Mouse (Mus musculus) liver, postnatal 0 days (tissue): Measurements from ENCODE around the gene F7. TPM values are rescaled to one million over a fixed set of nuclear protein-coding genes. Genes with fewer than 3 reads are reported as not detected.

ENCODE experiments used
- ATAC-seq: fragments of 200-750 bp; cut with Nextera tagmentation; 2 replicates; pipeline ENCODE4 v1.8.0; 2017; ENCODE audit warnings: mild to moderate bottlenecking, moderate library complexity
- DNase-seq: peaks from one replicate; pipeline ENCODE4 v3.0.0-alpha.2; 2016
- H3K27ac ChIP-seq: fragments of 300-500 bp; sonication (generic); 2 replicates; pipeline ENCODE4 v1.5.1; 2014; ENCODE audit warnings: antibody characterized with exemption, moderate library complexity, mild to moderate bottlenecking, low read depth
- H3K27me3 ChIP-seq: fragments of 300-500 bp; sonication (generic); 2 replicates; pipeline ENCODE4 v1.6.1; 2014; ENCODE audit warnings: low read length, control low read depth, mixed read lengths; ENCODE audit not compliant: insufficient read depth
- H3K36me3 ChIP-seq: fragments of 300-500 bp; sonication (generic); replicated peaks from 2 replicates; pipeline ENCODE4 v1.6.1; 2014; ENCODE audit warnings: mild to moderate bottlenecking, control low read depth, low read length, moderate library complexity, mixed read lengths; ENCODE audit not compliant: insufficient read depth
- H3K4me1 ChIP-seq: fragments of 300-500 bp; sonication (generic); 2 replicates; pipeline ENCODE4 v1.6.1; 2014; ENCODE audit warnings: antibody characterized with exemption, mild to moderate bottlenecking, control low read depth; ENCODE audit not compliant: insufficient read depth
- H3K4me2 ChIP-seq: fragments of 300-500 bp; sonication (generic); 2 replicates; pipeline ENCODE4 v1.6.1; 2014; ENCODE audit warnings: low read depth, mild to moderate bottlenecking, low read length, moderate library complexity, mixed read lengths
- H3K4me3 ChIP-seq: fragments of 300-500 bp; sonication (generic); 2 replicates; pipeline ENCODE4 v1.5.1; 2014; ENCODE audit warnings: low read depth, low read length
- H3K9ac ChIP-seq: fragments of 300-500 bp; sonication (generic); replicated peaks from 2 replicates; pipeline ENCODE4 v1.6.1; 2014; ENCODE audit warnings: mild to moderate bottlenecking, moderate library complexity
- H3K9me3 ChIP-seq: fragments of 300-500 bp; sonication (generic); 2 replicates; pipeline ENCODE4 v1.6.1; 2016; ENCODE audit warnings: mild to moderate bottlenecking, control low read depth, low read length, mixed read lengths
- CTCF ChIP-seq: sonication (generic); IDR thresholded peaks from 2 replicates; pipeline ENCODE4 v1.5.1; 2016; ENCODE audit warnings: antibody characterized with exemption, low read depth
- EP300 ChIP-seq: IDR thresholded peaks from 2 replicates; pipeline ENCODE4 v1.6.1; 2016; ENCODE audit warnings: antibody characterized with exemption, low read depth, mild to moderate bottlenecking
- WGBS: fragments of 180-500 bp; shearing (Covaris S2); extraction: QIAGEN DNeasy Blood & Tissue Kit; methylation state at CpG from one replicate; pipeline ENCODE4 v1.1.7; 2014; ENCODE audit not compliant: insufficient replicate concordance; 5-methylcytosine and 5-hydroxymethylcytosine counted together
- polyA plus RNA-seq: library from polyadenylated mRNA; unstranded; fragments of >200 nt; fragmentation: Nextera tagmentation; extraction: Ambion mirVana; gene quantifications from 2 replicates; pipeline ENCODE4 v1.2.1, GENCODE M21; 2015

The F7 gene
- polyA plus RNA-seq, 1 experiment from 2014 or later = 36.0 TPM

- no peak for DNase-seq
- Histone ChIP-seq H3K36me3 (no peaks in the 10 kb centered on the region), H3K4me3 (no peak overlapping the region), H3K4me1 (no peaks in the 10 kb centered on the region), H3K9me3 (no peaks in the 10 kb centered on the region), H3K4me2 (no peak overlapping the region), H3K9ac (no peak overlapping the region), H3K27ac (no peak overlapping the region), H3K27me3 (no peaks in the 10 kb centered on the region)
- ATAC-seq = no peak
- TF ChIP-seq EP300 (no peak), CTCF (no peak)
- 52% methylated on average over 4 of the region's 4 CpGs for WGBS
Observed at GRCm38 (mm10) chr8:13019560-13019959, 6.3 kb upstream of the F7 start.

- 75% methylated on average over 8 of the region's 8 CpGs for WGBS
- Histone ChIP-seq H3K4me3 (no peak overlapping the region), H3K4me1 (peaks cover 15% of the 10 kb centered on the region), H3K9ac (no peak overlapping the region), H3K27me3 (no peaks in the 10 kb centered on the region), H3K36me3 (no peaks in the 10 kb centered on the region), H3K4me2 (no peak overlapping the region), H3K9me3 (no peaks in the 10 kb centered on the region), H3K27ac (no peak overlapping the region)
- DNase-seq = no peak
- TF ChIP-seq CTCF (no peak), EP300 (no peak)
- no peak for ATAC-seq
Observed at GRCm38 (mm10) chr8:13021830-13022229, 4.0 kb upstream of the F7 start.

- Histone ChIP-seq H3K9me3 (no peaks in the 10 kb centered on the region), H3K27ac (no peak overlapping the region), H3K9ac (no peak overlapping the region), H3K4me1 (peaks cover 21% of the 10 kb centered on the region), H3K4me2 (no peak overlapping the region), H3K36me3 (no peaks in the 10 kb centered on the region), H3K27me3 (no peaks in the 10 kb centered on the region), H3K4me3 (no peak overlapping the region)
- DNase-seq (no peak), ATAC-seq (no peak)
- WGBS = 52% methylated on average over 5 of the region's 5 CpGs
- TF ChIP-seq CTCF = no peak
- no peak for TF ChIP-seq EP300
Observed at GRCm38 (mm10) chr8:13027615-13028014, 1.8 kb downstream of the F7 start.

- TF ChIP-seq EP300 = no peak
- TF ChIP-seq CTCF = no peak
- H3K27ac ChIP-seq = peak overlapping the region; percentile 44; the same call in 1 of the 2 replicates
- H3K27me3 ChIP-seq = no peaks in the 10 kb centered on the region
- no peak overlapping the region for H3K4me2 ChIP-seq
- ATAC-seq (no peak), DNase-seq (no peak)
- WGBS = 49% methylated on average over 5 of the region's 5 CpGs
- H3K9ac ChIP-seq = no peak overlapping the region
- H3K9me3 ChIP-seq = no peaks in the 10 kb centered on the region
- no peak overlapping the region for H3K4me3 ChIP-seq
- no peaks in the 10 kb centered on the region for H3K36me3 ChIP-seq
- H3K4me1 ChIP-seq = peaks cover 21% of the 10 kb centered on the region
Observed at GRCm38 (mm10) chr8:13028482-13028881, 2.6 kb downstream of the F7 start.

GRCm38 (mm10) chr8:13036346-13036812, 10.5 kb downstream of the F7 start:
- TF ChIP-seq CTCF = no peak
- TF ChIP-seq EP300 = no peak
- H3K27me3 ChIP-seq = no peaks in the 10 kb centered on the region
- ATAC-seq (peak; percentile 16), DNase-seq (no peak)
- peaks cover 21% of the 10 kb centered on the region for H3K4me1 ChIP-seq
- no peak overlapping the region for H3K9ac ChIP-seq
- H3K4me3 ChIP-seq = no peak overlapping the region
- WGBS = 65% methylated on average over 10 of the region's 10 CpGs
- H3K4me2 ChIP-seq = no peak overlapping the region
- H3K9me3 ChIP-seq = no peaks in the 10 kb centered on the region
- H3K27ac ChIP-seq = peak overlapping the region; percentile 90
- 0 out of 2 replicates have a peak, but pooled peaks cover 2% of the 10 kb centered on the region for H3K36me3 ChIP-seq

- Histone ChIP-seq H3K4me2 (peak within 1 kb of the TSS; percentile 65), H3K9me3 (no peaks in the 10 kb centered on the region), H3K4me1 (peaks cover 21% of the 10 kb centered on the region), H3K4me3 (peak within 1 kb of the TSS; percentile 43), H3K36me3 (0 out of 2 replicates have a peak, but pooled peaks cover 2% of the 10 kb centered on the region), H3K9ac (peak within 1 kb of the TSS; percentile 67), H3K27ac (peak within 1 kb of the TSS; percentile 90), H3K27me3 (no peaks in the 10 kb centered on the region)
- DNase-seq (peak; percentile 65), ATAC-seq (peak; percentile 70)
- TF ChIP-seq CTCF (no peak), EP300 (no peak)
- WGBS = 49% methylated on average over 7 of the region's 7 CpGs
Observed at GRCm38 (mm10) chr8:13037015-13037414, 11.2 kb downstream of the F7 start, which contains the start of gene F10. Gene F10 (plus strand): TSS chr8:13037308.
